In the genomic region with DNA sequence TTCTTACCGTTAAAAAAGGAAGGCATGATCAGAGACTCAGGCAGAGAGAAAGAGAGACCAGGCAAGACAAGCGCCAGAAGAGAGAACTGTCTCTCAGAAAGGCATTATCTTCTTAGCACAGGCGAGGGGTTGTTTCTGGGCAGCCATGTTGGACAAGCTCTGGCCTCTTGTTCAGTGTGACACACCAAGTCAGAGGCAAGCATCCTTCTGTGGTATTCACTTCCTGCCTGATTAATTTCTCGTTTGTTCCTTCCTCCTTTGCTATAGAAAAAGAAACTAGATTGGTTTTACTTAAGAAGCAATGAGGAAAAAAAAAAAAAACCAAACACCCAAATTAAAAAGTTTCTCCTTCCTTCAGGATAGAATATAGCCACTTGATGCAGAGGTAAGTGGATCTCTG, we compare ENCODE assay signal across 10 mouse cellular contexts.
DNase-seq lines count a peak whose midpoint lies in the region; ATAC-seq and TF ChIP-seq lines count a peak whose summit lies in the region.
"Had no signal": no experiment of that assay in that cellular context is flagged by ENCODE, and none has a peak within 500 bp of the region (broad histone marks: within the 10 kb centered on the region; RNA-seq: fewer than 3 reads in every experiment).

No protein-coding gene starts in this region.

- DNase-seq in layer of hippocampus, adult 2 months (ENCODE audit: low spot score in 2 of 2), result no peak
- DNase-seq in layer of hippocampus, adult 11-12 months (ENCODE audit: low spot score), result no peak
- DNase-seq in MEL (ENCODE audit: low read depth, low spot score) (peak; percentile 88), liver (peak; percentile 41)
- no peak for DNase-seq in adrenal gland, adult (ENCODE audit: inconsistent age in 2 of 2, low spot score in 1 of 2)
- DNase-seq in limb, embryonic 10.5 days (ENCODE audit: low spot score), result no peak
- DNase-seq in layer of hippocampus, adult 9-10 months (ENCODE audit: low spot score), result no peak

- TF ChIP-seq POLR2A in MEL (IDR thresholded peaks at IDR 0.05; ENCODE audit: control insufficient read depth in 1 of 2, insufficient read depth in 1 of 2, low read depth in 1 of 2, low read length in 2 of 2, poor library complexity in 1 of 2), result peak in 1 of 2 experiments; percentile 22; a peak in 1 of 4 replicates

- WGBS in limb, embryonic 10.5 days, result 92% methylated on average over 4 of the region's 4 CpGs

- no peaks in the 10 kb centered on the region for H3K27me3 ChIP-seq in MEL (ENCODE audit: control insufficient read depth in 1 of 2, insufficient read depth in 2 of 2, low read length in 2 of 2)
- H3K27me3 ChIP-seq in limb, embryonic 10.5 days (ENCODE audit: low read depth, poor library complexity, severe bottlenecking), result no peaks in the 10 kb centered on the region
- H3K27me3 ChIP-seq: embryonic facial prominence, embryonic 13.5 days had no signal

- no peaks in the 10 kb centered on the region for H3K9me3 ChIP-seq in MEL (replicated peaks; ENCODE audit: insufficient read depth, low read length)
- no peaks in the 10 kb centered on the region for H3K9me3 ChIP-seq in limb, embryonic 10.5 days (replicated peaks)
- H3K9me3 ChIP-seq: embryonic facial prominence, embryonic 13.5 days had no signal

- peak overlapping the region; percentile 20; the same call in 1 of the 2 replicates for H3K27ac ChIP-seq in layer of hippocampus, adult 2 months
- H3K27ac ChIP-seq in MEL (ENCODE audit: control insufficient read depth, low read depth, low read length), result peak overlapping the region; percentile 92
- no peak overlapping the region for H3K27ac ChIP-seq in limb, embryonic 10.5 days
- H3K27ac ChIP-seq: embryonic facial prominence, embryonic 13.5 days had no signal

- H3K79me2 ChIP-seq in MEL (ENCODE audit: control insufficient read depth, insufficient read depth, low read length, poor library complexity), result peaks cover 5% of the 10 kb centered on the region

- peak in 1 of 2 experiments; percentile 55; a peak in 2 of 4 replicates for TF ChIP-seq EP300 in MEL (IDR thresholded peaks at IDR 0.05; ENCODE audit: low read depth in 1 of 2, low read length in 2 of 2)

- peak overlapping the region; percentile 51 for H3K9ac ChIP-seq in MEL (ENCODE audit: control insufficient read depth, low read depth, low read length, poor library complexity, severe bottlenecking)
- H3K9ac ChIP-seq: embryonic facial prominence, embryonic 13.5 days; lung, embryonic 14.5 days had no signal

- TF ChIP-seq CTCF in layer of hippocampus, adult 2 months (conservative IDR thresholded peaks at IDR 0.05), result no peak
- TF ChIP-seq CTCF in MEL (IDR thresholded peaks at IDR 0.05 in 2 of 3, conservative IDR thresholded peaks at IDR 0.05 in 1 of 3; ENCODE audit: control insufficient read depth in 1 of 3, insufficient read depth in 1 of 3, low read depth in 2 of 3, low read length in 3 of 3, poor library complexity in 1 of 3, severe bottlenecking in 1 of 3), result no peak

- no peak overlapping the region for H3K4me3 ChIP-seq in layer of hippocampus, adult 2 months
- peak overlapping the region; percentile 26 to 53 for H3K4me3 ChIP-seq in MEL (ENCODE audit: control insufficient read depth in 1 of 2, insufficient read depth in 1 of 2, low read depth in 2 of 2, low read length in 2 of 2)
- H3K4me3 ChIP-seq in limb, embryonic 10.5 days, result no peak overlapping the region
- H3K4me3 ChIP-seq: embryonic facial prominence, embryonic 13.5 days had no signal

- peak; percentile 54; the same call in 1 of the 2 replicates for ATAC-seq in monocyte, adult 5-6 weeks (replicated peaks; ENCODE audit: insufficient number of reproducible peaks, low FRiP score, low TSS enrichment, poor library complexity, severe bottlenecking)

- no peak for TF ChIP-seq RAD21 in MEL (IDR thresholded peaks at IDR 0.05; ENCODE audit: low read depth, low read length)

- H3K36me3 ChIP-seq in MEL (ENCODE audit: control insufficient read depth in 1 of 2, insufficient read depth in 2 of 2, low read length in 2 of 2), result peaks cover 0 to 28% of the 10 kb centered on the region in 2 experiments; a peak in 2 of 4 replicates
- no peaks in the 10 kb centered on the region for H3K36me3 ChIP-seq in limb, embryonic 10.5 days
- H3K36me3 ChIP-seq: embryonic facial prominence, embryonic 13.5 days had no signal

- peaks cover 20 to 29% of the 10 kb centered on the region in 2 experiments for H3K4me1 ChIP-seq in MEL (ENCODE audit: control insufficient read depth in 1 of 2, insufficient read depth in 2 of 2, low read length in 2 of 2)
- peaks cover 35% of the 10 kb centered on the region for H3K4me1 ChIP-seq in limb, embryonic 10.5 days

TF ChIP-seq in MEL, 35 proteins besides CTCF, POLR2A, EP300 and RAD21:
- TF ChIP-seq MEF2A (IDR thresholded peaks at IDR 0.05; ENCODE audit: extremely low read depth, insufficient replicate concordance, low read depth, low read length, poor library complexity, severe bottlenecking) (no peak), TBP (IDR thresholded peaks at IDR 0.05; ENCODE audit: low read depth, low read length) (peak; percentile 57; the same call in 1 of the 2 replicates), TAL1 (IDR thresholded peaks at IDR 0.05; ENCODE audit: low read length) (peak; percentile 83), ELF1 (IDR thresholded peaks at IDR 0.05; ENCODE audit: low read depth, low read length) (peak; percentile 49), SIN3A (IDR thresholded peaks at IDR 0.05; ENCODE audit: low read length) (no peak), ETS1 (IDR thresholded peaks at IDR 0.05; ENCODE audit: low read depth, low read length) (no peak; the same call in 1 of the 2 replicates), RCOR1 (IDR thresholded peaks at IDR 0.05; ENCODE audit: low read depth, low read length) (no peak), ZNF384 (IDR thresholded peaks at IDR 0.05; ENCODE audit: low read depth, low read length) (peak; percentile 77), TCF12 (IDR thresholded peaks at IDR 0.05; ENCODE audit: low read depth, low read length) (peak; percentile 27; the same call in 1 of the 2 replicates), GATA1 (IDR thresholded peaks at IDR 0.05; ENCODE audit: low read depth, low read length) (peak; percentile 63; the same call in 1 of the 2 replicates), MXI1 (IDR thresholded peaks at IDR 0.05; ENCODE audit: low read depth, low read length) (0 out of 2 replicates have a peak, but pooled peaks have one; percentile 5), HCFC1 (IDR thresholded peaks at IDR 0.05; ENCODE audit: low read depth, low read length) (peak; percentile 34; the same call in 1 of the 2 replicates), ZKSCAN1 (IDR thresholded peaks at IDR 0.05; ENCODE audit: low read depth, low read length) (no peak), NRF1 (IDR thresholded peaks at IDR 0.05; ENCODE audit: insufficient read depth, low read depth, low read length, poor library complexity, severe bottlenecking) (no peak)

Comparison
In these comparisons a context has a peak if more than half of its experiments do, and no peak if none do; other contexts are left out.
1. DNase-seq: peak in MEL (single experiment) and liver (single experiment); none in layer of hippocampus, adult 2 months (0 of 2), layer of hippocampus, adult 11-12 months (single experiment), adrenal gland, adult (0 of 2), limb, embryonic 10.5 days (single experiment) and layer of hippocampus, adult 9-10 months (single experiment).
2. H3K4me3 ChIP-seq: peak in MEL (2 of 2); none in layer of hippocampus, adult 2 months (single experiment) and limb, embryonic 10.5 days (single experiment).